Mouse (Mus musculus): ENCODE measurements around the gene Aasdhppt.
A peak's percentile ranks its signal among the peaks of the same experiment; 100 is the strongest.

Gene Aasdhppt

GRCm38 (mm10) chr9:4309351-4310085, at the start of gene Aasdhppt, which contains the start of gene Kbtbd3:
TSS of gene Aasdhppt (minus strand) at chr9:4309471.
TSS of gene Kbtbd3 (plus strand) at chr9:4309833.
- peak; percentile 100 for DNase-seq (ENCODE audit: low read depth)

- DNase-seq (ENCODE audit: low read depth) = no peak
These were observed 43.9 kb upstream of the Aasdhppt start for GRCm38 (mm10) chr9:4353163-4353562.

DNA sequence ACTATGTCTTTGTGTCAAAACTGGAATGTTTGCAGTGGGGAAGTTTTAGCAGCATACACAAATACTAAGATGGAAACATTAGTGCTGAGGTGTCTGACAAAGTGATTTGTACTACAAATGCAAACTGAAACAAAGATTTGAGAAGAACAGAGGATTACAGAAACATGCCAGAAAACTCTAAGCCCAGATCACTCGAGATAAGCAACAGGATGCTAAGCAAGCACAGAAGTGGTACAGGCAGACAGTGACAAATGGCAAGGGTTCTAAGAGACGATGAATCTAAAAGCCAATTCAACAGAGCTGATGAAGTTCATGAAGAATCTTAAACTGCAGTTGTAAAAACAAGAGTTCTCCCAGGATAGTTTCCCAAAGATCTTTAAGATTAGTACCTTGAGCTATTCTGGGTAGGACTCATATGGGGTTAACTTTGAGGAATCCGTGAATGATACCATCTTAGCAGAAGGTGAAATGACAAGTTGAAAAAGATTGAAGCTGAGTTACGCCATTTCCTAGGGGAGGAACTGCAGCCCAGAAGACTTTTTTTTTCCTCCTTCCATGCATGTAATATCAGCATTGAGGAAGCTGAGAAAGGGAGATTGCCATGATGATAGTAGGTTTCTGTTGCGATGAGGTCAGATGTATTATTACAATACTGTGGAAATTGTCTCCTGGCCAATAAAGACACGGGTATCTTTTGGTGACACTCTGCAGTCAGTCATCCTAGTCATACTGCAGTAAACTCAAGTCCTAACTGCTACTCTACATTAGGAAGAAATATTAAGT, 9.9 kb upstream of the Aasdhppt start:
- DNase-seq (ENCODE audit: low read depth) = no peak

- DNase-seq (ENCODE audit: low read depth) = no peak
These were observed 6.5 kb upstream of the Aasdhppt start for GRCm38 (mm10) chr9:4315746-4316145.

DNA sequence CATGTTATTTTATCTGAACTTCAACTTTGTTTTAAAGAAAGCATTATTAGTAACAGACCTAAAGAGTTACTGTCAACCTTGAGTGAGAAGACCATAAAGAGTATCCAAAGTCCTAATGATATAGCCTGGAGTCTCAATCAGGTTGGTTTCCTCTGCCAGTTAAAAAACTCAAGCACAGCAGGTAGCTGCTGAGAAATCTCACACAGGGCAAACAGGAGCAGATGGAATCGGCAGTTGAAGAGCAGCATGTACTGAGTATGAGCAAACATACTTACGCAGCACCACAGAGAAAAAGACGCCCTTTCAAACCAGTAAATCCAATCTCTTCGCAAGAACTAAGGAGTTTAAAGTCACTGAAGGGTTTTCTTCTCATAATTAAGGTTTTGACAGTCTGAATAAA, 4.7 kb upstream of the Aasdhppt start:
- no peak for DNase-seq (ENCODE audit: low read depth)

DNA sequence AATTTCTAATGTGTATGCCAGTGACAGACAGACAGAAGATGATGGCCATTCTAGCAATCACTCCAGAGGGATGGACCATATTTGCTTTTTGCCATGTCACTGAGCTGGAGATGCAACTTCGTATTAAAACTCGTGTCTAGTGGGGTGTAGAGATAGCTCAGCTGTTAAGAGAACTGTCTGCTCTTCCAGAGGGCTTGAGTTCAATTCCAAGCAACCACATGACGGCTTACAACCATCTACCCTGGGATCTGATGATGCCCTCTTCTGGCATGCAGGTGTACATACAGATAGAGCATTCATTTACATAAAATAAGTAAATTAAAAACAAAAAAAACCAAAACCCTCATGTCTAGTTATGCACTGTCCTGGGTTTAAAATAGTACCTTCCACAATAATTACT, 1.9 kb upstream of the Aasdhppt start:
- DNase-seq (ENCODE audit: low read depth) = peak; percentile 15

- no peak for DNase-seq (ENCODE audit: low read depth)
These were observed 1.4 kb upstream of the Aasdhppt start for GRCm38 (mm10) chr9:4310706-4311105.

DNA sequence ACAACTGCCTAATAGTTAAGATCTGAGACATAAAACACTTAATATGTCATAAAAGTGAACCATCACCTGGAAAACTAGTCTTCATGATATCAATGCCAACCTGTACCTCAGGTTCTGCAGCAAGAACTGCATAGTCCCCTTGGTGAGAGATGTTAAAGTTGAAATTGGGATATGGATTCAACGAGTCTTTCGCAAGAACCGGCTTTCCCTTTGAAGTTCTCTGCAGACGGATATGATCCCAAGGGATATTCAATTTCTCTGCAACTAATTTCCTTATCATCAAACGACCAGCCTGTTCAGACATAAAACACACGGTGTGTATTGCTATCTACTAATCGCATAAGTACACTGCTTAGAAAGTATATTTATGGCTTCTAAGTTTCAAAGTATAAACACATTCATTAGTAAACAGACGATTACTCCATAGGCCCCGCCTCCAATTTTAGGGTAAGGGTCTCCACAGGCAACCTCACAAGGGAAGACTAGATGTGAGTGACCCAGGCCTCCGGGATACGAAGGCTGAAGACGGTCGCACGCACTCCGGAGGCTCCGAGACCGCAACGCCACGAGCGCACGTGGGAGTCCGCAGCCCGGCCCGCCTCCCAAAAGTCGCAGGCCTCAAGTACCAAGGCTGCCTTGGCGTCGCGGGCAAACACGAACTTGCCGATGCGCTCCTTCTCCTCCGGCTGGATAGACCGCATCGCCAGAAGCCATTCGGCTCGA, 482 bp downstream of the Aasdhppt start:
- DNase-seq (ENCODE audit: low read depth) = peak; percentile 29

DNA sequence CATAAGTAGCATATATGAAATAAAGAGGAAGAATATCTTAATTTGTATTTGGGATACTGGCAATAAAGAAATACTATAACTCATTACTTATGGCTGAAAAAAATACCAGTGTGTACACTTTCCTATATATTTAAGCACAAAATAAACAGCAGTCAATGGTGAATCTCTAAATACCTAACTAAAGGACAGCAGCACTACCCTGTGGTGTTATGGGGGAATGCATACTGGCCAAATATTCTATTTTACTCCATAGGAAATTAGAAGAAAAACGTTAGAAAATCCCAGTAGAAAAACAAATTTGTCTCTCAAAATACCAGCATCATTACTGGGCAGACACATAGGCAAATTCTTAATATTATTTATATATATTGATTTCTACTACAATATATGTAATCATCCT, 4.4 kb downstream of the Aasdhppt start:
- DNase-seq (ENCODE audit: low read depth) = peak; percentile 3

DNA sequence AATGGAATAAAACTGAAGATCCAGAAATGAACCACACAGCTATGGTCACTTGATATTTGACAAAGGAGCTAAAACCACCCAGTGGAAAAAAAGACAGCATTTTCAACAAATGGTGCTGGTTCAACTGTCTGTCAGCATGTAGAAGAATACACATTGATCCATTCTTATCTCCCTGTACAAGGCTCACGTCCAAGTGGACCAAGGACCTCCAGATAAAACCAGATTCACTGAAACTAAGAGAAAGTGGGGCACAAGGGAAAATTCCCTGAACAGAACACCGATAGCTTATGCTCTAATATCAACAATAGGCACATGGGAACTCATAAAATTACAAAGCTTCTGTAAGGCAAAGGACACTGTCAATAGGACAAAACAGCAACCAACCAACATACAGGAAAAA, 8.8 kb downstream of the Aasdhppt start:
- DNase-seq (ENCODE audit: low read depth) = no peak

DNA sequence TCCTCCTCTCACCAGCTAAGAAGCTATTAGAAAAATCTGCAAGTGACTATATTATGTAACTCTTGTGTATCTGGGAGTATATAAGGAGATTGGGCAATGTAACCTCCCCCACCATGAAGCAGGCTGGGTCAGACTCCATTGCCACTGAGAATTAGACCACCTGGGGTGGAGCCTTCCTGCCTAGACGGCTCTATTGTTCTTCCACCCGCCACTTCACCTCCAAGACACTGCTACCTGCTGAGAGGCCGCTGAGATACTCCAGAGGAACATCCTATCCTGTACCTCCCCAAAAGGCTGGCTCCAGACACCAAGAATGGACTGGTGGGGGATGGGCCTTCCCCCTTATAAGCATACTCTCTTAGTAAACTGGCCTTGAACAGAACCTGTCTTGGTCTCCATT, 25.4 kb downstream of the Aasdhppt start:
- no peak for DNase-seq (ENCODE audit: low read depth)

- no peak for DNase-seq (ENCODE audit: low read depth)
These were observed 42.4 kb downstream of the Aasdhppt start for GRCm38 (mm10) chr9:4266881-4267280.

GRCm38 (mm10) chr9:4260746-4261090, 48.6 kb downstream of the Aasdhppt start:
- no peak for DNase-seq (ENCODE audit: low read depth)

DNA sequence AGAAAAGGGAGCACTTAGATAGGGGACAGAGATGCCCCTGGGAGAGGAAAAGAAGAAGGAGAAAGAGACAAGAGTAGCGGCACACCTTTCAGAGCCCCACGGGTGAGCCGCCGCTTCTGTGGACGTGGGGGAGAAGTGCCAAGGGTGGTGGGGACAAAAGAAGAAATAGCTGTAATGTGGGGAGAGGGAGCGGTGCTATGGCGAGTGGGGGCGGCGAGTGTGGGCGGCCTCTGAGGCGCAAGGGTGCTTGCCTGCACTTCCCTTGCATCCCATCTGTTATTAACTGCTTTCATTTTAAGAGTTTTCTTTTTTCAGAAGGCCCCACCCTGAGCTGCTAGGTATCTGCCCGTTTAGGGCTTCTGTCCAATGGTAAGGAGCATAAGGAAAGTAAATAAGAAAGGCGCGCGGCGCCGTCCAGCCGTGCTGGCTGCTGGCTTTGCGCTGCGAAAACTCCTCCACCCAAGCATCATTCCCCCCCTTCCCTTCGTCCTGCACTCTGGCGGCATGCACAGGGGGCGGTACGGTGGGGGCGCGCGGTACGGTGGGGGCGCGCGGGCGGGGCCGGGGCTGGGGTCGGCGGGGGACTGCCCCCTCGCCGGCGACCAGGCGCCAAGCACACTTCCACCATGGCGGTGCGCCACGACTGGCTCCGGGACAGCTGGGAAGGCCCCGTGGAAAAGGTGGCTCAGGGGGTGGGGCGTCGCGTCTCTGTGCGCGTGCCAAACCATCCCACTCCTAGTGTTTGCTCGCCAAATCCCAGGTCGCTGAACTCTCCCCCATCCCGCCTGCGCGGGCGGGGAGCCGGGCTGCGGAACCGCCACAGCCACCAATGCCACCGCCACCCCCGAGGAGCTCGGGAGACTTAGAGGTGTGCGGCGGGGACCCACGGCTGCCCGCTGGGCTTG, 49.2 kb downstream of the Aasdhppt start:
- peak; percentile 69 for DNase-seq (ENCODE audit: low read depth)

DNA sequence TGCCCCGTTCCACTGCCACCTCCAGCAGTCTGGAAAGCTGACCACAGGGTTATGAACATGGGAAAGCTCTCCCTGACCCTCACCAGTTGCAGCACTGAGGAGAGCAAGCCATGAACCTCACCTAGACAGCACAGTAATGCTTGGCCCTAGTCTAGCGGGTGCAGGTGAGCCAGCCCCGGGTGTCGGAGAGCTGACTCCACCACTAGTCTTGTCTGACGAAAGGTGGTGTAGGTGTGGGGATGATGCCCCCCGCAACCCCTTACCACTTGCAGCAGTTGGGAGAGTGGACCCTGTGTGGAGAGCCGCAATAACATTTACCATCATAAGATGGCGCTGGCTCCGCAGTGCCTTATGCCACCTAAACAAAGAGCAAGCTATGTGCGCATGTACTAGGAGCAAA, 50.2 kb downstream of the Aasdhppt start:
- no peak for DNase-seq (ENCODE audit: low read depth)

All from NIH3T3 (cell line).